Mouse (Mus musculus) bone marrow, adult 2 months (tissue): ENCODE data around the gene Rbm34.

Experiments
- CTCF ChIP-seq: fragments of 200-500 bp; IDR thresholded peaks from 2 replicates; pipeline ENCODE4 v1.5.1; 2011; ENCODE audit warnings: low read length, control low read depth; ENCODE audit not compliant: control insufficient read depth, insufficient read depth
- POLR2A ChIP-seq: fragments of 200-500 bp; IDR thresholded peaks from 2 replicates; pipeline ENCODE4 v1.6.1; 2011; ENCODE audit warnings: low read depth, mild to moderate bottlenecking, control low read depth, low read length, borderline replicate concordance; ENCODE audit not compliant: control insufficient read depth

DNA sequence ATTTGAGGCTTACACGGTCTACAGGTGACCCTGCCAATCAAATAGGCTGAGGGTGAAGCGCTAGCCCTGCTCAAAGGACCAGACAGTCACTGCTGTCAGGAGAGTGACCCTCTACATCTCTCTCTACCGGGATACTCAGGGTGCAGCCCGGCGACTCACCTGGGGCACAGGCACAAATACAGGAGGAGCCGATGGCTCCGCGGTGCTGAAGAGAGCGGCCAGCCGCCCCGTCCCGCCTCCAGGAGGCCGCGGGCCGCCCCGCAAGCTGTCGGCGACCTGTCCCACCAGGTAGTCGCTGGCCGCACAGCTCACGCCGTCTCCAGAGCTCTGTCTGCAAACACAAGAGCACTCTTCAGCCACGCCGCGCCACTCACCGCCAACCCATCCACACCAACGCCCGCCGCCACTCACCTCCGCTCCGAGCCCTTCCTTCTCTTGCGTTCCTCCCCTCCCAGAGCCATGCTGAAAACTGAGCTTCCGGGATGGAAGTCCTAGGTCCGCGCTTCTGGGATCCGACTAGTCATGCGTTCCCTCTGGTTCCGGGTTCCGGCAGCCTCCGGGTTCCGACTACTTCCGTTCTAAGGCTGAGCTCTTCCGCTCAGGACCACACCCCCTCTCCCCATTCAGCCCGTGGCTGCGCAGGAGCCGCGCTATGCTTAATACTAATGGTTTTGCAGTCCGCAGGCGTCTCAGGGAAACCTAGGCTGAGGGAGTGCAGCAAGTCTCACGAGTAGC lies at the start of gene Rbm34:
- TF ChIP-seq CTCF, result no peak; the same call in 1 of the 2 replicates
- TF ChIP-seq POLR2A, result peak; percentile 41; the same call in 1 of the 2 replicates
